17 mouse cellular contexts compared by ENCODE assay signal in genomic region chr6:71321826-71322283, GRCm38 (mm10). TPM values are rescaled to one million over a fixed set of nuclear protein-coding genes. Genes with fewer than 3 reads are reported as not detected.
A peak's percentile ranks its signal among the peaks of the same experiment; 100 is the strongest.
DNase-seq lines count a peak whose midpoint lies in the region; ATAC-seq lines count a peak whose summit lies in the region.
"Had no signal": no experiment of that assay in that cellular context is flagged by ENCODE, and none has a peak within 500 bp of the region (broad histone marks: within the 10 kb centered on the region; RNA-seq: fewer than 3 reads in every experiment).

Gene Smyd1 (minus strand): TSS chr6:71322233.

- intact Hi-C loops in heart, postnatal 25 days (cut with DNase I) = no loop called here

- no peaks in the 10 kb centered on the region; the same call in 1 of the 2 replicates for H3K27me3 ChIP-seq in heart, embryonic 10.5 days (ENCODE audit: insufficient read depth, poor library complexity, severe bottlenecking)
- H3K27me3 ChIP-seq: kidney, embryonic 15.5 days had no signal

- H3K4me1 ChIP-seq in heart, embryonic 10.5 days = no peaks in the 10 kb centered on the region
- H3K4me1 ChIP-seq: forebrain, embryonic 10.5 days; kidney, embryonic 15.5 days had no signal

- H3K9me3 ChIP-seq in heart, embryonic 10.5 days = no peaks in the 10 kb centered on the region
- H3K9me3 ChIP-seq: forebrain, embryonic 10.5 days; G1E; kidney, embryonic 15.5 days had no signal

- 82% methylated on average over 3 of the region's 3 CpGs for WGBS in heart, embryonic 10.5 days

- DNase-seq in thymus, adult 18-20 months = peak; percentile 23 to 51
- DNase-seq in thymus, postnatal 0 days (ENCODE audit: low spot score) = no peak
- DNase-seq in heart, embryonic 10.5 days (ENCODE audit: low spot score) = no peak
- no peak for DNase-seq in heart, postnatal 25 days (ENCODE audit: low spot score)
- no peak for DNase-seq in urinary bladder, postnatal 10 days (ENCODE audit: low spot score)
- DNase-seq: adrenal gland, postnatal 10 days; cerebellum, adult 9-10 months; lung, embryonic 14.5 days had no signal

- H3K36me3 ChIP-seq in heart, embryonic 10.5 days = no peaks in the 10 kb centered on the region
- H3K36me3 ChIP-seq: forebrain, embryonic 10.5 days; G1E; kidney, embryonic 15.5 days had no signal

- H3K4me3 ChIP-seq in heart, embryonic 10.5 days = no peak within 1 kb of the TSS
- H3K4me3 ChIP-seq: forebrain, embryonic 10.5 days; kidney, embryonic 15.5 days; layer of hippocampus, adult 2 months had no signal

- ATAC-seq in megakaryocyte-erythroid progenitor cell, adult 5-6 weeks (replicated peaks; ENCODE audit: low FRiP score, low TSS enrichment, poor library complexity, severe bottlenecking) = no peak
- ATAC-seq in frontal cortex, adult (ENCODE audit: low TSS enrichment) = no peak

- H3K27ac ChIP-seq in heart, embryonic 10.5 days = no peak within 1 kb of the TSS
- H3K27ac ChIP-seq: forebrain, embryonic 10.5 days; kidney, embryonic 15.5 days; layer of hippocampus, adult 2 months had no signal

RNA-seq across cellular contexts. Expression of gene Smyd1, which starts in this region (rescaled TPM):
- polyA plus RNA-seq in thymus, postnatal 0 days (2015; fragmentation: Nextera tagmentation; extraction: Ambion mirVana) = 2.3 and 3.7 TPM in 2 replicates
- polyA plus RNA-seq in heart, embryonic 10.5 days (2016; fragmentation: Nextera tagmentation; extraction: Ambion mirVana) = 85.5 and 174 TPM in 2 replicates
- 100 to 1,000 TPM; 375 to 394 TPM for total RNA-seq in heart, postnatal 25 days (2021)
- total RNA-seq in megakaryocyte-erythroid progenitor cell, adult 5-6 weeks (2014; fragmentation: Nextera tagmentation) = not detected in 2 replicates
- total RNA-seq in megakaryocyte-erythroid progenitor cell, adult 5-6 weeks (2017) = not detected in 2 replicates
- total RNA-seq: granulocyte monocyte progenitor cell, adult 5-6 weeks; megakaryocyte, adult 5-6 weeks; neutrophil, adult 5-6 weeks had no signal
- polyA plus RNA-seq: G1E had no signal

Comparison
In these comparisons a context has a peak if more than half of its experiments do, and no peak if none do; other contexts are left out.
1. RNA of gene Smyd1 (total RNA-seq): 375 to 394 TPM in heart, postnatal 25 days; not detected in megakaryocyte-erythroid progenitor cell, adult 5-6 weeks; every median in the first group is over 100 times any median in the second.
2. RNA of gene Smyd1 (polyA plus RNA-seq): 85.5 to 174 TPM in heart, embryonic 10.5 days; 2.3 to 3.7 TPM in thymus, postnatal 0 days; every median in the first group is over 10 times any median in the second.
3. DNase-seq: peak in thymus, adult 18-20 months (2 of 2); none in thymus, postnatal 0 days (single experiment), heart, embryonic 10.5 days (single experiment), heart, postnatal 25 days (single experiment) and urinary bladder, postnatal 10 days (single experiment).